Mouse (Mus musculus) forebrain, embryonic 11.5 days (tissue): ENCODE measurements around the gene Heatr6. TPM values are rescaled to one million over a fixed set of nuclear protein-coding genes. Genes with fewer than 3 reads are reported as not detected.

ENCODE experiments used
- ATAC-seq: fragments of 200-750 bp; cut with Nextera tagmentation; replicated peaks from 2 replicates; pipeline ENCODE4 v1.8.0; 2017; ENCODE audit warnings: moderate TSS enrichment; ENCODE audit not compliant: low FRiP score
- DNase-seq: peaks from one replicate; pipeline ENCODE4 v3.0.0-alpha.2; 2017; ENCODE audit warnings: low spot score
- H3K27ac ChIP-seq: fragments of 300-500 bp; sonication (generic); 2 replicates; pipeline ENCODE4 v1.5.1; 2014; ENCODE audit warnings: low read depth, low read length
- H3K27me3 ChIP-seq: fragments of 300-500 bp; sonication (generic); 2 replicates; pipeline ENCODE4 v1.6.1; 2014; ENCODE audit warnings: mild to moderate bottlenecking, low read length, mixed read lengths; ENCODE audit not compliant: control insufficient read depth, insufficient read depth
- H3K36me3 ChIP-seq: fragments of 300-500 bp; sonication (generic); 2 replicates; pipeline ENCODE4 v1.6.1; 2014; ENCODE audit warnings: mild to moderate bottlenecking, low read length, moderate library complexity, mixed read lengths; ENCODE audit not compliant: control insufficient read depth, insufficient read depth
- H3K4me1 ChIP-seq: fragments of 300-500 bp; sonication (generic); replicated peaks from 2 replicates; pipeline ENCODE4 v1.6.1; 2014; ENCODE audit warnings: low read length, mixed read lengths; ENCODE audit not compliant: control insufficient read depth, insufficient read depth
- H3K4me2 ChIP-seq: fragments of 300-500 bp; sonication (generic); 2 replicates; pipeline ENCODE4 v1.6.1; 2014; ENCODE audit warnings: low read depth, mild to moderate bottlenecking, low read length, moderate library complexity, mixed read lengths; ENCODE audit not compliant: severe bottlenecking
- H3K4me3 ChIP-seq: fragments of 300-500 bp; sonication (generic); 2 replicates; pipeline ENCODE4 v1.5.1; 2014; ENCODE audit warnings: low read depth, low read length
- H3K9ac ChIP-seq: fragments of 300-500 bp; sonication (generic); 2 replicates; pipeline ENCODE4 v1.6.1; 2014; ENCODE audit warnings: low read length
- H3K9me3 ChIP-seq: fragments of 300-500 bp; sonication (generic); 2 replicates; pipeline ENCODE4 v1.6.1; 2016; ENCODE audit warnings: low read length, mixed read lengths; ENCODE audit not compliant: control insufficient read depth
- WGBS: fragments of 180-500 bp; shearing (Covaris S2); extraction: QIAGEN DNeasy Blood & Tissue Kit; methylation state at CpG from one replicate; pipeline ENCODE4 v1.1.7; 2014; 5-methylcytosine and 5-hydroxymethylcytosine counted together
- polyA plus RNA-seq: library from polyadenylated mRNA; unstranded; fragments of >200 nt; fragmentation: Nextera tagmentation; extraction: Ambion mirVana; gene quantifications from 2 replicates; pipeline ENCODE4 v1.2.1, GENCODE M21; 2014

Gene Heatr6
- polyA plus RNA-seq, 1 experiment from 2014 or later, result 36.5 TPM

- no peak for ATAC-seq
Observed at GRCm38 (mm10) chr11:83741841-83742240, 11.7 kb upstream of the Heatr6 start.

GRCm38 (mm10) chr11:83742731-83743355 lies 10.7 kb upstream of the Heatr6 start:
- H3K27ac ChIP-seq, result no peak overlapping the region
- H3K4me1 ChIP-seq, result no peaks in the 10 kb centered on the region
- H3K9ac ChIP-seq, result no peak overlapping the region
- no peaks in the 10 kb centered on the region for H3K36me3 ChIP-seq
- no peaks in the 10 kb centered on the region for H3K9me3 ChIP-seq
- H3K4me3 ChIP-seq, result no peak overlapping the region
- WGBS, result 77% methylated on average over 9 of the region's 9 CpGs
- H3K27me3 ChIP-seq, result no peaks in the 10 kb centered on the region
- DNase-seq, result no peak
- ATAC-seq, result no peak
- no peak overlapping the region for H3K4me2 ChIP-seq

More at GRCm38 (mm10) chr11:83741841-83742240, 11.7 kb upstream of the Heatr6 start:
- Histone ChIP-seq H3K9me3 (no peaks in the 10 kb centered on the region), H3K27me3 (no peaks in the 10 kb centered on the region), H3K4me1 (no peaks in the 10 kb centered on the region), H3K4me3 (no peak overlapping the region), H3K4me2 (no peak overlapping the region), H3K9ac (no peak overlapping the region), H3K36me3 (no peaks in the 10 kb centered on the region), H3K27ac (no peak overlapping the region)
- WGBS, result 85% methylated on average over 5 of the region's 5 CpGs
- DNase-seq, result no peak

GRCm38 (mm10) chr11:83743525-83743924 lies 10.0 kb upstream of the Heatr6 start:
- no peaks in the 10 kb centered on the region for H3K36me3 ChIP-seq
- no peak overlapping the region for H3K4me3 ChIP-seq
- no peak for ATAC-seq
- no peaks in the 10 kb centered on the region for H3K27me3 ChIP-seq
- H3K4me1 ChIP-seq, result no peaks in the 10 kb centered on the region
- WGBS, result 92% methylated on average over 3 of the region's 3 CpGs
- no peaks in the 10 kb centered on the region for H3K9me3 ChIP-seq
- H3K4me2 ChIP-seq, result no peak overlapping the region
- no peak for DNase-seq
- no peak overlapping the region for H3K27ac ChIP-seq
- H3K9ac ChIP-seq, result no peak overlapping the region

GRCm38 (mm10) chr11:83746152-83746551 lies 7.3 kb upstream of the Heatr6 start:
- ATAC-seq (no peak), DNase-seq (no peak)
- no peaks in the 10 kb centered on the region for H3K27me3 ChIP-seq
- no peak overlapping the region for H3K4me2 ChIP-seq
- no peak overlapping the region for H3K27ac ChIP-seq
- H3K36me3 ChIP-seq, result no peaks in the 10 kb centered on the region
- WGBS, result 71% methylated on average over 4 of the region's 4 CpGs
- no peak overlapping the region for H3K4me3 ChIP-seq
- H3K4me1 ChIP-seq, result no peaks in the 10 kb centered on the region
- H3K9ac ChIP-seq, result no peak overlapping the region
- no peaks in the 10 kb centered on the region for H3K9me3 ChIP-seq

GRCm38 (mm10) chr11:83746681-83747080 lies 6.8 kb upstream of the Heatr6 start, which contains the start of gene Wfdc21:
Wfdc21 (plus strand) TSS chr11:83746940.
- WGBS, result 83% methylated on average over 5 of the region's 5 CpGs
- no peaks in the 10 kb centered on the region for H3K9me3 ChIP-seq
- ATAC-seq (no peak), DNase-seq (no peak)
- H3K27me3 ChIP-seq, result no peaks in the 10 kb centered on the region
- H3K4me2 ChIP-seq, result no peak within 1 kb of the TSS
- no peak within 1 kb of the TSS for H3K4me3 ChIP-seq
- no peak within 1 kb of the TSS for H3K9ac ChIP-seq
- H3K36me3 ChIP-seq, result no peaks in the 10 kb centered on the region
- H3K27ac ChIP-seq, result no peak within 1 kb of the TSS
- no peaks in the 10 kb centered on the region for H3K4me1 ChIP-seq

- Histone ChIP-seq H3K9me3 (no peaks in the 10 kb centered on the region), H3K36me3 (no peaks in the 10 kb centered on the region), H3K4me2 (no peak overlapping the region), H3K27ac (no peak overlapping the region), H3K4me3 (no peak overlapping the region), H3K4me1 (no peaks in the 10 kb centered on the region), H3K9ac (no peak overlapping the region), H3K27me3 (no peaks in the 10 kb centered on the region)
- ATAC-seq (no peak), DNase-seq (no peak)
- 67% methylated on average over 6 of the region's 6 CpGs for WGBS
Observed at GRCm38 (mm10) chr11:83747376-83748265, 5.9 kb upstream of the Heatr6 start.

GRCm38 (mm10) chr11:83754227-83754626 lies 731 bp downstream of the Heatr6 start:
- DNase-seq (no peak), ATAC-seq (peak; percentile 24; the same call in 1 of the 2 replicates)
- WGBS, result 6% methylated on average over 8 of the region's 8 CpGs
- H3K4me3 ChIP-seq, result peak overlapping the region; percentile 72
- peak overlapping the region; percentile 25; the same call in 1 of the 2 replicates for H3K27ac ChIP-seq
- no peaks in the 10 kb centered on the region for H3K9me3 ChIP-seq
- H3K4me1 ChIP-seq, result peaks cover 4% of the 10 kb centered on the region; the same call in 1 of the 2 replicates
- H3K36me3 ChIP-seq, result peaks cover 8% of the 10 kb centered on the region; the same call in 1 of the 2 replicates
- peak overlapping the region; percentile 64 for H3K4me2 ChIP-seq
- H3K27me3 ChIP-seq, result no peaks in the 10 kb centered on the region
- peak overlapping the region; percentile 79 for H3K9ac ChIP-seq

GRCm38 (mm10) chr11:83767306-83767705 lies 13.8 kb downstream of the Heatr6 start:
- no peak overlapping the region for H3K9ac ChIP-seq
- H3K4me3 ChIP-seq, result no peak overlapping the region
- DNase-seq (no peak), ATAC-seq (no peak)
- WGBS, result 93% methylated on average over 9 of the region's 9 CpGs
- H3K4me1 ChIP-seq, result no peaks in the 10 kb centered on the region
- H3K27ac ChIP-seq, result no peak overlapping the region
- peaks cover 22% of the 10 kb centered on the region for H3K36me3 ChIP-seq
- no peaks in the 10 kb centered on the region for H3K9me3 ChIP-seq
- H3K27me3 ChIP-seq, result no peaks in the 10 kb centered on the region
- no peak overlapping the region for H3K4me2 ChIP-seq
